Mouse (Mus musculus) CH12.LX (cell line): ENCODE measurements around the gene Mylk3.

Experiments used
- CHD1 ChIP-seq: IDR thresholded peaks from 2 replicates; pipeline ENCODE4 v1.6.1; 2012; ENCODE audit warnings: low read depth, low read length, improper control_type of control experiment, inconsistent platforms
- CHD2 ChIP-seq: IDR thresholded peaks from 2 replicates; pipeline ENCODE4 v1.6.1; 2011; ENCODE audit warnings: low read length, improper control_type of control experiment
- CTCF ChIP-seq, 2 experiments: IDR thresholded peaks in 1 of 2; conservative IDR thresholded peaks in 1 of 2; 2 replicates each; pipeline ENCODE4 v1.5.1; 2011 to 2012; ENCODE audit warnings: low read depth in 2 of 2, low read length in 2 of 2, improper control_type of control experiment in 1 of 2, inconsistent platforms in 1 of 2, mild to moderate bottlenecking in 1 of 2, moderate library complexity in 1 of 2
- EP300 ChIP-seq: IDR thresholded peaks from 2 replicates; pipeline ENCODE4 v1.6.1; 2011; ENCODE audit warnings: low read length, improper control_type of control experiment
- MYC ChIP-seq: IDR thresholded peaks from 2 replicates; pipeline ENCODE4 v1.6.1; 2011; ENCODE audit warnings: low read depth, mild to moderate bottlenecking, improper control_type of control experiment, low read length
- POLR2A ChIP-seq: IDR thresholded peaks from 2 replicates; pipeline ENCODE4 v1.6.1; 2011; ENCODE audit warnings: low read depth, mild to moderate bottlenecking, improper control_type of control experiment, low read length
- POLR2AphosphoS2 ChIP-seq: IDR thresholded peaks from 2 replicates; pipeline ENCODE4 v1.6.1; 2011; ENCODE audit warnings: low read depth, low read length, improper control_type of control experiment
- ZC3H11A ChIP-seq: IDR thresholded peaks from 2 replicates; pipeline ENCODE4 v1.6.1; 2012; ENCODE audit warnings: low read depth, mild to moderate bottlenecking, inconsistent platforms, low read length, improper control_type of control experiment

DNA sequence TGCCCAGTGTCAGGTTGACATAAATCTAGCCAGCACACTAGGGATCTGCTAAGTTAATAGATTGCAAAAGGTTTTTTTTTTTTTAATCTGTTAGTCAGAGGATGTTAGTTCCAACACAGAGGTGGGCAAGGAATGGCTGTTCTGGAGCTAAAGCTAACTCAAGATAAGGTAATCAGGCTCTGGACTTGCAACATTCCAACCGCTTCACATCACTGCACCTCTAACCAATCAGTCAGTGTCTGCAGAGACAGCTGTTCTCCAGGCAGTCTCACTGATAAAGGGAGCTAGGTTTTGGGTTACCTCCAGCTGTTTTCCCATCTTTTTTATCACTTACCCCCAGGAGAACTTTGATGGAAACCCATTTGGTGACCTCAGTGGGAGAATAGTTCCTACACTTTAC is 5.3 kb upstream of the Mylk3 start:
- TF ChIP-seq CTCF (conservative IDR thresholded peaks at IDR 0.05 in 1 of 2, IDR thresholded peaks at IDR 0.05 in 1 of 2; ENCODE audit: low read depth in 2 of 2, low read length in 2 of 2): no peak
- no peak for TF ChIP-seq ZC3H11A
- TF ChIP-seq MYC: no peak
- TF ChIP-seq POLR2A: no peak
- no peak for TF ChIP-seq POLR2AphosphoS2
- TF ChIP-seq EP300: no peak
- no peak for TF ChIP-seq CHD2
- no peak for TF ChIP-seq CHD1
